Mouse (Mus musculus) kidney, adult 2 months (tissue): ENCODE results near the gene Grik1. TPM values are rescaled to one million over a fixed set of nuclear protein-coding genes. Genes with fewer than 3 reads are reported as not detected.

Source experiments
- DNase-seq: peaks from one replicate; pipeline ENCODE4 v3.0.0; 2021
- H3K27ac ChIP-seq: fragments of 200-500 bp; 2 replicates; pipeline ENCODE4 v1.5.1; 2012; ENCODE audit warnings: low read depth, low read length, control low read depth, inconsistent platforms; ENCODE audit not compliant: insufficient read depth
- H3K27me3 ChIP-seq: fragments of 200-500 bp; replicated peaks from 2 replicates; pipeline ENCODE4 v1.6.1; 2012; ENCODE audit warnings: mild to moderate bottlenecking, moderate library complexity, low read length, inconsistent platforms; ENCODE audit not compliant: control insufficient read depth, insufficient read depth
- H3K36me3 ChIP-seq: fragments of 200-500 bp; 2 replicates; pipeline ENCODE4 v1.6.1; 2012; ENCODE audit warnings: mild to moderate bottlenecking, moderate library complexity, low read length, inconsistent platforms; ENCODE audit not compliant: control insufficient read depth, insufficient read depth
- H3K4me1 ChIP-seq: fragments of 200-500 bp; 2 replicates; pipeline ENCODE4 v1.6.1; 2011; ENCODE audit warnings: low read length; ENCODE audit not compliant: control insufficient read depth, insufficient read depth
- H3K4me3 ChIP-seq: fragments of 200-500 bp; 2 replicates; pipeline ENCODE4 v1.5.1; 2011; ENCODE audit warnings: mild to moderate bottlenecking, low read depth, low read length, control low read depth; ENCODE audit not compliant: insufficient read depth
- CTCF ChIP-seq: fragments of 200-500 bp; conservative IDR thresholded peaks from 2 replicates; pipeline ENCODE4 v1.5.1; 2011; ENCODE audit warnings: low read depth, mild to moderate bottlenecking, control low read depth, low read length, moderate library complexity, mixed read lengths; ENCODE audit not compliant: insufficient read depth, insufficient read length
- POLR2A ChIP-seq: fragments of 200-500 bp; IDR thresholded peaks from one replicate; pipeline ENCODE4 v1.6.1; 2011; ENCODE audit warnings: low read depth, low read length, control low read depth
- WGBS: fragments of 180-500 bp; shearing (Covaris S2); methylation state at CpG from one replicate; pipeline ENCODE4 v1.1.7; 2018; 5-methylcytosine and 5-hydroxymethylcytosine counted together
- polyA plus RNA-seq: library from polyadenylated mRNA; depleted of rRNA; stranded (reverse); fragments of >200 nt; gene quantifications from 2 replicates; pipeline ENCODE4 v1.2.3, GENCODE M21; 2012

Gene Grik1
- polyA plus RNA-seq, 1 experiment, result 0.03 TPM

DNA sequence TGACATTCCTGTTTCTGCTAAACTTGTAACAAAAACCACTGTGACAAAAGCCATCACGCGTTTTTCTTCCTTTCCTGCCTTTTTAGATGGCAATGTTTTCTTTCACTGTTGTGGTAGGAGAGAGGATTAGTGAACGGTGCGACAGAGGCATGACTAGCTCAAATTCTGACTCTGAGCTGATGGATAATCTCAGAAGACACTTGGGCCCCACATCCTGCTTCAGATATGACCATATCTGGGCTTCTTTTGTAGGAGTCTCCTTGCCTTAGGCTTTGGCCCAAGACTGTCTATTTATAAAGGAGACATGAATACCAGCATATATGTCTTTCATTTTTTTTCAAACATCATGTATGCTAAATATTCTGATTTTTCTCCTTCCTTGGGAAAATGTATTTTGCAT lies 341.9 kb downstream of the Grik1 start:
- TF ChIP-seq CTCF (no peak), POLR2A (no peak)
- no peaks in the 10 kb centered on the region for H3K27me3 ChIP-seq
- no peak for DNase-seq
- 74% methylated on average over 4 of the region's 4 CpGs for WGBS
- no peak overlapping the region for H3K4me3 ChIP-seq
- H3K27ac ChIP-seq, result no peak overlapping the region
- H3K36me3 ChIP-seq, result no peaks in the 10 kb centered on the region
- H3K4me1 ChIP-seq, result no peaks in the 10 kb centered on the region

- TF ChIP-seq POLR2A (no peak), CTCF (no peak)
- Histone ChIP-seq H3K4me1 (no peaks in the 10 kb centered on the region), H3K4me3 (no peak overlapping the region), H3K27ac (no peak overlapping the region), H3K27me3 (no peaks in the 10 kb centered on the region), H3K36me3 (no peaks in the 10 kb centered on the region)
- 74% methylated on average over 1 of the region's 1 CpGs for WGBS
- no peak for DNase-seq
Measured at GRCm38 (mm10) chr16:87944318-87944717, 345.7 kb downstream of the Grik1 start.

DNA sequence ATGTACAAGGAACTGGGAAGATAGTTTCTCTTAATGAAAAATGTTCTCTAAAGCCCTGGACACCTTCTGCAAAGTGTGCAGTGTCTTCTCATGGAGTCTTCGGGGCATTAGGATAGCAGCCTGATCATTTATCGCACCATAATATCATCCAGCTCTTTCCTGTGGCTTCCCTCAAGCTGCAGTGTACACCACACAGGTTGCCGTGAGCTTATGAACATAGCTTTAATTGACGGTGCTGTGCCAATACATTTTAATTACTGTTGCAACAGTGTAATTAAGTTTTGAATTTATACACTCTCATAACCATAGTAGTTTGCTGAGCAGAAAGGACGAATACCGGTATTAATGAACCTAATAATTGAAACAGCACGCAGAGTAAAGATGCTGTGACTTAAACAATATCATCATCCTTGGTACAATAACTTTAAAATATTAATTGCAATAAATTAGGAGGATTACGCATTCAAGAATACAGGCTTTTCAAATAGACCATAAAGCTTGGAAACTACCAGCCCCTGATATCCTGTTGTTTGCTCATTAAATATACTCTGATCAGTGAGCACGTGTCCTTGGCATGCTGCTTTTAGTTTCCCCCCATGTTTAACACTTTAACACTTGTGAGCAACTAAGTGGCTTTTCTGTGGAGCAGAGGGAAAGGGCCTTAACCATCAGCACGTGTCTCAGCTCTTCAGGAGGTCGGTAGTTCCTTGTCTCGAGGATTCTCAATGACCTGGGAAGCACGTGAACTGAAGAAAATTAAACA lies 347.8 kb downstream of the Grik1 start:
- 89% methylated on average over 13 of the region's 13 CpGs for WGBS
- H3K27me3 ChIP-seq, result no peaks in the 10 kb centered on the region
- TF ChIP-seq POLR2A (no peak), CTCF (no peak)

DNA sequence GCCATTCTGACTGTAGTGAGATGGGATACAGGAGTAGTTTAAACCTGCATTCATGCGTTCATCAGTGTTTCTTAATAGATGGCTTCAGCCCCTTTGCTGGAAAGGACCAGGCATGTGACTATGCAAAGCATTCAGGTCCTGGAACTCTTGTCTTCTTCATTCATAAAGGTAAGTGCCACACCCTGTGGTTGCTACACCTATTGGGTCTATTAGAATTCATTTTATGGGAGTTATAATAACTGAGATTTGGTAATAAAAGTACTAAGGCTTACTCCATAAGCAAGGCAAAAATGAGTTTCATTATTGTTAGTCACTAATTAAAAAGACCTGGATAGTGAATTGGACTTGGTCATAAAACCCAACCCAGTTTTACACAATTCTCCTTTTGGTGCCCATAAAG lies 355.4 kb downstream of the Grik1 start:
- Histone ChIP-seq H3K4me3 (no peak overlapping the region), H3K4me1 (no peaks in the 10 kb centered on the region), H3K27ac (no peak overlapping the region), H3K27me3 (no peaks in the 10 kb centered on the region; the same call in 1 of the 2 replicates), H3K36me3 (no peaks in the 10 kb centered on the region)
- 80% methylated on average over 1 of the region's 1 CpGs for WGBS
- no peak for DNase-seq
- no peak for TF ChIP-seq CTCF
- no peak for TF ChIP-seq POLR2A

More for the DNA sequence above, 347.8 kb downstream of the Grik1 start:
- H3K27ac ChIP-seq, result no peak overlapping the region
- no peak overlapping the region for H3K4me3 ChIP-seq
- no peaks in the 10 kb centered on the region for H3K4me1 ChIP-seq
- DNase-seq, result no peak
- no peaks in the 10 kb centered on the region for H3K36me3 ChIP-seq

- H3K4me1 ChIP-seq, result no peaks in the 10 kb centered on the region
- TF ChIP-seq CTCF (no peak), POLR2A (no peak)
- H3K36me3 ChIP-seq, result no peaks in the 10 kb centered on the region
- no peak for DNase-seq
- no peaks in the 10 kb centered on the region; the same call in 1 of the 2 replicates for H3K27me3 ChIP-seq
- no peak overlapping the region for H3K27ac ChIP-seq
- WGBS, result 86% methylated on average over 2 of the region's 2 CpGs
- H3K4me3 ChIP-seq, result no peak overlapping the region
Measured at GRCm38 (mm10) chr16:87931358-87931757, 358.7 kb downstream of the Grik1 start.

GRCm38 (mm10) chr16:87930519-87930918 lies 359.5 kb downstream of the Grik1 start:
- 85% methylated on average over 3 of the region's 3 CpGs for WGBS
- H3K27ac ChIP-seq, result no peak overlapping the region
- no peak for DNase-seq
- H3K4me1 ChIP-seq, result no peaks in the 10 kb centered on the region
- H3K27me3 ChIP-seq, result no peaks in the 10 kb centered on the region; the same call in 1 of the 2 replicates
- no peaks in the 10 kb centered on the region for H3K36me3 ChIP-seq
- H3K4me3 ChIP-seq, result no peak overlapping the region
- TF ChIP-seq POLR2A (no peak), CTCF (no peak)

GRCm38 (mm10) chr16:87928671-87929070 lies 361.4 kb downstream of the Grik1 start:
- no peak overlapping the region for H3K27ac ChIP-seq
- no peaks in the 10 kb centered on the region; the same call in 1 of the 2 replicates for H3K27me3 ChIP-seq
- H3K4me1 ChIP-seq, result no peaks in the 10 kb centered on the region
- DNase-seq, result no peak
- TF ChIP-seq POLR2A (no peak), CTCF (no peak)
- no peaks in the 10 kb centered on the region for H3K36me3 ChIP-seq
- H3K4me3 ChIP-seq, result no peak overlapping the region
- 82% methylated on average over 1 of the region's 1 CpGs for WGBS
